Mouse (Mus musculus) hindbrain, postnatal 0 days (tissue): ENCODE results near the gene Polr1d. TPM values are rescaled to one million over a fixed set of nuclear protein-coding genes. Genes with fewer than 3 reads are reported as not detected.
A peak's percentile ranks its signal among the peaks of the same experiment; 100 is the strongest.

Source experiments
- ATAC-seq: fragments of 200-750 bp; cut with Nextera tagmentation; 2 replicates; pipeline ENCODE4 v1.8.0; 2017; ENCODE audit warnings: mild to moderate bottlenecking, moderate TSS enrichment, moderate library complexity
- DNase-seq: peaks from one replicate; pipeline ENCODE4 v3.0.0-alpha.2; 2015; ENCODE audit warnings: low spot score
- H3K27ac ChIP-seq: fragments of 300-500 bp; sonication (generic); 2 replicates; pipeline ENCODE4 v1.5.1; 2014; ENCODE audit warnings: mild to moderate bottlenecking
- H3K27me3 ChIP-seq: fragments of 300-500 bp; sonication (generic); 2 replicates; pipeline ENCODE4 v1.6.1; 2014; ENCODE audit warnings: low read length, mixed read lengths; ENCODE audit not compliant: insufficient read depth
- H3K36me3 ChIP-seq: fragments of 300-500 bp; sonication (generic); 2 replicates; pipeline ENCODE4 v1.6.1; 2014; ENCODE audit warnings: low read length, mixed read lengths; ENCODE audit not compliant: insufficient read depth
- H3K4me1 ChIP-seq: fragments of 300-500 bp; sonication (generic); 2 replicates; pipeline ENCODE4 v1.6.1; 2014; ENCODE audit warnings: antibody characterized with exemption, low read length, mixed read lengths; ENCODE audit not compliant: insufficient read depth
- H3K4me2 ChIP-seq: fragments of 300-500 bp; sonication (generic); 2 replicates; pipeline ENCODE4 v1.6.1; 2014; ENCODE audit warnings: low read depth, mild to moderate bottlenecking, low read length, moderate library complexity, mixed read lengths
- H3K4me3 ChIP-seq: fragments of 300-500 bp; sonication (generic); 2 replicates; pipeline ENCODE4 v1.5.1; 2014; ENCODE audit warnings: low read length
- H3K9ac ChIP-seq: fragments of 300-500 bp; sonication (generic); replicated peaks from 2 replicates; pipeline ENCODE4 v1.6.1; 2014; ENCODE audit warnings: mild to moderate bottlenecking, low read length, moderate library complexity, mixed read lengths
- H3K9me3 ChIP-seq: fragments of 300-500 bp; sonication (generic); 2 replicates; pipeline ENCODE4 v1.6.1; 2016; ENCODE audit warnings: low read length, mixed read lengths
- CTCF ChIP-seq: IDR thresholded peaks from 2 replicates; pipeline ENCODE4 v1.5.1; 2016; ENCODE audit warnings: antibody characterized with exemption, control low read depth, low read depth
- WGBS: fragments of 180-500 bp; shearing (Covaris S2); extraction: QIAGEN DNeasy Blood & Tissue Kit; methylation state at CpG from one replicate; pipeline ENCODE4 v1.1.7; 2014; 5-methylcytosine and 5-hydroxymethylcytosine counted together
- polyA plus RNA-seq: library from polyadenylated mRNA; unstranded; fragments of >200 nt; fragmentation: Nextera tagmentation; extraction: Ambion mirVana; gene quantifications from 2 replicates; pipeline ENCODE4 v1.2.1, GENCODE M21; 2015
- total RNA-seq: library from RNA; depleted of rRNA; stranded (reverse); fragments of >200 nt; gene quantifications from 2 replicates; pipeline ENCODE4 v1.2.3, GENCODE M21; 2014; rRNA removed

Gene Polr1d
- total RNA-seq (53.7 and 55.0 TPM in 2 replicates), polyA plus RNA-seq (103 and 106 TPM in 2 replicates)

DNA sequence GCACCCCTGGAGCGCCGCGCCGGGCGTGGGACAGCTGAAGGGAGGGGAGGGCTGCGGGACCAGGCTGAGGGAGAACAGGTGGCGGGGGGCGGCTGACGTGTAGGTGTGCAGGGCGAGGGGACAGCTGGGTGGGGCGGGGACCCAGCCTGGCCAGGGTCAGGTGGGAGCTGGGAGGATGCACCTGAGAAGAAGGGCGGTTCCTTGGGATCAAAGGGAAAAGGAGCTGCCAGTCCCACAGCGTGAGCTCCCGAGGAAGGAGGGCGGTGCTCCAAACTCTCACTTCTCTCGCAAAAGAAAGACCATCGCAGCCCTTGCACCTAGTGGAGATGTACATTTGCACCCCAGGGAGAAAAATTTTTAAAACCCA, at the start of gene Polr1d:
TSS of gene Polr1d (plus strand) at position 252 of the 367 bp plus-strand sequence.
- H3K27ac ChIP-seq, result peak within 1 kb of the TSS; percentile 60
- TF ChIP-seq CTCF, result no peak
- ATAC-seq, result no peak; the same call in 1 of the 2 replicates
- H3K4me3 ChIP-seq, result peak within 1 kb of the TSS; percentile 65
- H3K36me3 ChIP-seq, result no peaks in the 10 kb centered on the region
- peak; percentile 38 for DNase-seq
- H3K9me3 ChIP-seq, result no peaks in the 10 kb centered on the region
- H3K9ac ChIP-seq, result peak within 1 kb of the TSS; percentile 59
- H3K4me1 ChIP-seq, result 0 out of 2 replicates have a peak, but pooled peaks cover 7% of the 10 kb centered on the region
- 1% methylated on average over 15 of the region's 17 CpGs for WGBS
- H3K4me2 ChIP-seq, result peak within 1 kb of the TSS; percentile 93
- H3K27me3 ChIP-seq, result no peaks in the 10 kb centered on the region

GRCm38 (mm10) chr5:147031281-147031680, 45.6 kb upstream of the Polr1d start:
- Histone ChIP-seq H3K9me3 (no peaks in the 10 kb centered on the region), H3K27me3 (no peaks in the 10 kb centered on the region), H3K9ac (no peak overlapping the region), H3K4me2 (no peak overlapping the region), H3K27ac (no peak overlapping the region), H3K36me3 (peaks cover 6% of the 10 kb centered on the region; the same call in 1 of the 2 replicates), H3K4me1 (no peaks in the 10 kb centered on the region), H3K4me3 (no peak overlapping the region)
- ATAC-seq, result no peak
- no peak for TF ChIP-seq CTCF
- WGBS, result 84% methylated on average over 14 of the region's 14 CpGs
- no peak for DNase-seq

DNA sequence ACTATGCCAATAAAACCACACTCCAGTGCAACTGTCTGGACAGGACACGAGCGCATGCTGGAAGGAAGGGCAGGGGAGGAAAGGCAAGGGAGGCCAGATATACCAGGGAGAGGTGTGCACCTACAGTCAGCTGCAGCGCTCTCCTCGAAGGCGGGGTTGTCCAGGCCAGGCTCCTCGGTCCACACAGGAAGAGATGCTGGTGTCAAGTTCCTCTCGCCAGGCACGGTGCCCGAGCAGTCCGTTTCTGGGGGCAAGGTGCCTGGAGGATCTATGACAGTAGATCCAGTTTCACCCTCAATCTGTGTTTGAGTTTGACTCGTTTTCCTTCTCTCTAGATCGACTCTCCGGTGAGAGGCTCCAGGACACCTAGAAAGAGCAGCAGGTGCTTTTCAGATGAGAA, 43.7 kb upstream of the Polr1d start:
- no peak overlapping the region for H3K9ac ChIP-seq
- 92% methylated on average over 13 of the region's 13 CpGs for WGBS
- no peak overlapping the region for H3K27ac ChIP-seq
- ATAC-seq (no peak), DNase-seq (no peak)
- H3K4me2 ChIP-seq, result no peak overlapping the region
- no peak for TF ChIP-seq CTCF
- H3K9me3 ChIP-seq, result no peaks in the 10 kb centered on the region
- H3K4me1 ChIP-seq, result no peaks in the 10 kb centered on the region
- peaks cover 4% of the 10 kb centered on the region; the same call in 1 of the 2 replicates for H3K36me3 ChIP-seq
- no peaks in the 10 kb centered on the region for H3K27me3 ChIP-seq
- H3K4me3 ChIP-seq, result no peak overlapping the region

GRCm38 (mm10) chr5:147034283-147034682, 42.6 kb upstream of the Polr1d start:
- Histone ChIP-seq H3K27me3 (no peaks in the 10 kb centered on the region), H3K27ac (no peak overlapping the region), H3K9ac (no peak overlapping the region), H3K36me3 (no peaks in the 10 kb centered on the region; the same call in 1 of the 2 replicates), H3K9me3 (no peaks in the 10 kb centered on the region), H3K4me1 (no peaks in the 10 kb centered on the region), H3K4me2 (no peak overlapping the region), H3K4me3 (no peak overlapping the region)
- no peak for DNase-seq
- no peak for TF ChIP-seq CTCF
- WGBS, result 59% methylated on average over 12 of the region's 12 CpGs
- no peak for ATAC-seq

DNA sequence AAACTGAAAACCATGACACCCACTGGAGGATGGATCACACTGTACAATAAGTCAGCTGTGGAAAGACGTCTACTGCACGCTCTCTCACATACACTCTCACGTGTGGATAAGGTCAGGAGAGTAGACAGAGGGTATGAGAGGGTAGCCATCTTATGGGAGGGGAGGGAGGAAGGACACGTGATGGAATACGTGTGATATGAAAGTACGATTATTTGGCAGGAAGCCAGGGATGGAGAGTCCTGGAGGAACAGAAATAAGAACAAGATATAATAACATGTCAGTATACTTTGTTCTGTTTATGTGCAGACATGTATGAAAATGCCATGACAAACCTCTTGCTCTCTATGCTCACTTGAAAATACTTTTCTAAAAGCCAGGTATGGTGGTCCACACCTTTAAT, 41.5 kb upstream of the Polr1d start:
- H3K4me1 ChIP-seq, result no peaks in the 10 kb centered on the region
- 69% methylated on average over 6 of the region's 6 CpGs for WGBS
- no peaks in the 10 kb centered on the region for H3K27me3 ChIP-seq
- H3K4me2 ChIP-seq, result no peak overlapping the region
- no peak for TF ChIP-seq CTCF
- no peak overlapping the region for H3K4me3 ChIP-seq
- no peaks in the 10 kb centered on the region for H3K9me3 ChIP-seq
- no peaks in the 10 kb centered on the region for H3K36me3 ChIP-seq
- no peak for ATAC-seq
- DNase-seq, result no peak
- no peak overlapping the region for H3K27ac ChIP-seq
- H3K9ac ChIP-seq, result no peak overlapping the region

GRCm38 (mm10) chr5:147036028-147036427, 40.8 kb upstream of the Polr1d start:
- no peaks in the 10 kb centered on the region for H3K4me1 ChIP-seq

DNA sequence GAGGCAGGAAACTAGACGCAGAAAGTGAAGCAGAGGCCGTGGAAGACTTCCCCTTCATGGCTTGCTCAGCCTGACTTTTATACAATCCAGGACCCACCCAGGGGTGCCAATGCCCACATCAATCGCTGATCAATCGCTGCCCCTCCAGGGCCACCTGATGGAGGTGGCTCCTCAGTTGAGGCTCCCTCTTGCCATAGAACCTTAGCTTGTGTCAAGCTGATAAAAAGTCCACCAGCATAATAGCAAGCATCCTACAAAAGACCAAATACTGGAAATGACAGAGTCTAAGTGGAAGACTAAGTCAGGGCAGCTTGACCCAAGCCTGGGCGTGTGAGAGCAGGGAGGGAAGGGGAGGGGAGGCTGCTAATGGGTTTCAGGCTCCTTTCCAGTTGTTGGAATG, 40.2 kb upstream of the Polr1d start:
- no peaks in the 10 kb centered on the region for H3K4me1 ChIP-seq
- no peaks in the 10 kb centered on the region for H3K9me3 ChIP-seq
- DNase-seq (no peak), ATAC-seq (no peak)
- no peak overlapping the region for H3K9ac ChIP-seq
- no peaks in the 10 kb centered on the region for H3K27me3 ChIP-seq
- H3K36me3 ChIP-seq, result no peaks in the 10 kb centered on the region
- no peak overlapping the region for H3K27ac ChIP-seq
- TF ChIP-seq CTCF, result no peak
- WGBS, result 89% methylated on average over 5 of the region's 5 CpGs
- H3K4me2 ChIP-seq, result no peak overlapping the region
- no peak overlapping the region for H3K4me3 ChIP-seq

More at GRCm38 (mm10) chr5:147036028-147036427, 40.8 kb upstream of the Polr1d start:
- ATAC-seq (no peak), DNase-seq (no peak)
- Histone ChIP-seq H3K9me3 (no peaks in the 10 kb centered on the region), H3K27ac (no peak overlapping the region), H3K36me3 (no peaks in the 10 kb centered on the region), H3K4me3 (no peak overlapping the region), H3K9ac (no peak overlapping the region), H3K27me3 (no peaks in the 10 kb centered on the region), H3K4me2 (no peak overlapping the region)
- no peak for TF ChIP-seq CTCF
- WGBS, result 85% methylated on average over 10 of the region's 10 CpGs
